Mouse (Mus musculus) macrophage (primary cell): ENCODE measurements at regions not wholly inside any gene's neighbourhood (a gene's known extent, or its start where the extent isn't known, plus 50 kb on each side); places are given as distances from the start of the nearest gene placed in this dataset.

Experiments used
- H3K27ac ChIP-seq: fragments of 350-480 bp; formaldehyde crosslinking; 2 replicates; pipeline ENCODE4 v1.9.0; 2021
- H3K36me3 ChIP-seq: fragments of 350-480 bp; formaldehyde crosslinking; 2 replicates; pipeline ENCODE4 v1.9.0; 2021; ENCODE audit errors: inconsistent target
- H3K4me3 ChIP-seq: fragments of 350-480 bp; formaldehyde crosslinking; 2 replicates; pipeline ENCODE4 v1.9.0; 2021; ENCODE audit errors: inconsistent target
- H3K79me2 ChIP-seq: fragments of 350-480 bp; formaldehyde crosslinking; 2 replicates; pipeline ENCODE4 v1.9.0; 2021; ENCODE audit errors: inconsistent target
- WGBS: methylation state at CpG from one replicate; pipeline ENCODE4 v1.1.7; 2026; ENCODE audit warnings: inconsistent platforms; ENCODE audit not compliant: missing documents; 5-methylcytosine and 5-hydroxymethylcytosine counted together

DNA sequence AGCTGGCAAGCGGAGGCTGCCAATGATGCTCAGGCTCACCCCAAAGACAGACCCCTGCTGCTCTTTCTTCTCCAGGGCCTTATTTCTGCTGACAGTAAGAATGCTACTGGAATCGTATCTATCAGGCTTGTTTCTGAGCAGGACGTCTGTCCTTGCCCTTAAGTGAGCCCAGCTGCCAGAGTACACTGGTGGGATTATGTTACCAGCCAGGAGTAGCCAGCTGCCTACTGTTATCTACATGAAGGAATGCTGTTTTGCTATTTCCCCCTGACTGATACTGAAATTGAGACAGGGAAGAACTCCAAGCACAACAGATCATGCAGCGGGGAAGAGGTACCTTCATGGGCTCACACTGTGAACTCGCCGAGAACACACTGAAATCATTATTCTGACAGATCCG lies 228.2 kb upstream of the Rasgrp1 start:
- Histone ChIP-seq H3K36me3 (no peaks in the 10 kb centered on the region), H3K4me3 (no peak overlapping the region), H3K79me2 (no peaks in the 10 kb centered on the region), H3K27ac (no peak overlapping the region)
- 92% methylated on average over 7 of the region's 7 CpGs for WGBS

DNA sequence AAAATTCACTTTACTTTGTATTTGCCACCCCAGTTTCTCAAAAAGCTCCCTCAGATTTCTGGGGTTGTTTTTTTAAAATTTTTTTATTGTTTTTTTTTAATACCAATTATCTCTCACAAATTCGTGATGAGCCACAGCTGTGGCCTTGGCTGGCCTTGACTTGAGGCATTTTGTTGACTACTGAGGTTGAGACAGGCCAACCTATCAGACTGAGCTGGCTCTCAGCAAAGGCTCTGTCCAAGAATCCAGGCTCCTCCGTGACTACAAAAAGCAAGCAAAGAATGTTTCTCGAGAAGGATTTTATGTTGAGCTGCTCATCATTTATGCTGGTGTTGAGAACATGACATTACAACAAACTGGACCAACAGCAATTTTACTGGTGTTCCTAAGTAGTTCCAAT lies 244.6 kb upstream of the Rasgrp1 start:
- Histone ChIP-seq H3K27ac (no peak overlapping the region), H3K79me2 (no peaks in the 10 kb centered on the region), H3K4me3 (no peak overlapping the region), H3K36me3 (no peaks in the 10 kb centered on the region)
- WGBS: 84% methylated on average over 3 of the region's 3 CpGs

DNA sequence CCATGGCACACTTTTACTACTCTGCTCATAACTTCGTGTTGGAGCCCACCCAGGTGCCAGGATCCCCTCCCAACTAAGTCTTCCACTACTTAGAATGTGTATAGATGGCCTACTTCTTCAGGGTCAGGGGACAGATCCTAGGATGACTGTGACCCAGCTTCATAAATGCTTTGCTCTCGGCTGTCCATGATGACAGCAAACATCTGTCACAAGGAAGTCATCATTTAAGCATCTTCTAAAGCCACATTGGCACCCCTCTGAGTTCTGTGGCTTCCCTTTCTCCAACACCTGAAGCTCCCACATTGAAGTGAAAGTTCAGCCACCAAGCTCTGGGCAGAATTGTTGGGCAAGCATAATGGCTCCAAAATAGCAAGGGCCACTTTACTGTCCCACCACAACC lies 252.2 kb upstream of the Rasgrp1 start:
- Histone ChIP-seq H3K4me3 (no peak overlapping the region), H3K79me2 (no peaks in the 10 kb centered on the region), H3K36me3 (no peaks in the 10 kb centered on the region), H3K27ac (no peak overlapping the region)
- WGBS: 70% methylated on average over 2 of the region's 2 CpGs

DNA sequence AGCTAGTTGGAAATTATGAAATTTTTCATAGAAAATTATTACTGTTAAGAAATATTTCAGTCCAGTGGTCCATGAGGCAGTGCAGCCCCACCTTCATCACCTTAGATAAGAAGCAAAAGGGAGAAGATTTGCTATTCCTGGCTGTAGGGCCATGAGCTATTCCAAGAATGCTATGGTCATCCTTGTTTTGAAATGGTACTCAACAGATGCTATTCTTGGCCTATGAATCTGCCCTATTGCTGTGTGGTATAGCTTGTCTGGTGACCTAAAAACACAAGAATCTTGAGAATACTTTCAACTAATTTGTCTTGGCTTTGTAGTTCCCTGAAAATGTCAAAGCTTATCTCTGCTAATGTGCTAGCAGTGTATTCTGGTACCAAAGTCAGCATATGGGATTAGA lies 254.8 kb upstream of the Rasgrp1 start:
- Histone ChIP-seq H3K36me3 (no peaks in the 10 kb centered on the region), H3K27ac (no peak overlapping the region), H3K4me3 (no peak overlapping the region), H3K79me2 (no peaks in the 10 kb centered on the region)

DNA sequence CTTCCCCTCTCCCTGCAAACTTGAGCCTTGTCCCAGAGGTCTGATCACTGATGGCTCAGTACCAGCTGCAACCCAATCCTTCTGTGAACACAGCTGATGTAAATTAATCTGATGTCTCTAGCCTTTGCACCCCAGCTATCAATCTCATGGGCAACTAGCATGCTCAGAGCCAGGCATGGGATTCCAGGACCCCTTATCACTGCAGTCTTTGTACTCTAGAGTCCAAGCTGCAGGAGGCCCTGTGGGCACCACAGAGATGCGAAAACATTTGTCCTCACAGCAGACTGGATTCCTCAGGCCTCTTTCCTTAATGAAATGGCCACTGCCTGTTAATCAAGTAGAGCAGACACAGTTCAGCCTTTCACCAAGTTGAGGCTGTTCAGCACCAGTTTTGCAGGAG lies 272.0 kb upstream of the Rasgrp1 start:
- H3K4me3 ChIP-seq: no peak overlapping the region
- H3K36me3 ChIP-seq: no peaks in the 10 kb centered on the region
- H3K27ac ChIP-seq: no peak overlapping the region
- WGBS: 80% methylated on average over 1 of the region's 1 CpGs
- H3K79me2 ChIP-seq: no peaks in the 10 kb centered on the region

DNA sequence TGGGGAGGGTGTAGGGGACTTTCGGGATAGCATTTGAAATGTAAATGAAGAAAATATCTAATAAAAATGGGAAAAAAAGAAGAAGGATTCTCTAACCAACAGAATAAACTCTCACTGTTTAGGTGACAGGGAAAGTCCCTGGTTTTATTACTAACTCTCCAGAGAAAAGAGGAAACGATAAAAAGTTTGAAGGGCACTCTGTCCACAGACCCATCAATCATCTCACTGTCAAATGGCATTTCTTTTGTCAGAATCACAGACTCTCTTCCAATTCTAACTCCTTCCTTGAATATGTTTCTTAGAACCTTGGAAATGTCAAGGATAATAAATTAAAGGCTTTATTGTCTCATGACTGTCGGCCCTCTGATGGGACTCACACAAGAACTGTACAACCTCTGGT lies 275.3 kb upstream of the Rasgrp1 start:
- WGBS: 60% methylated on average over 3 of the region's 3 CpGs
- H3K4me3 ChIP-seq: no peak overlapping the region
- H3K79me2 ChIP-seq: no peaks in the 10 kb centered on the region
- H3K27ac ChIP-seq: no peak overlapping the region
- H3K36me3 ChIP-seq: no peaks in the 10 kb centered on the region

DNA sequence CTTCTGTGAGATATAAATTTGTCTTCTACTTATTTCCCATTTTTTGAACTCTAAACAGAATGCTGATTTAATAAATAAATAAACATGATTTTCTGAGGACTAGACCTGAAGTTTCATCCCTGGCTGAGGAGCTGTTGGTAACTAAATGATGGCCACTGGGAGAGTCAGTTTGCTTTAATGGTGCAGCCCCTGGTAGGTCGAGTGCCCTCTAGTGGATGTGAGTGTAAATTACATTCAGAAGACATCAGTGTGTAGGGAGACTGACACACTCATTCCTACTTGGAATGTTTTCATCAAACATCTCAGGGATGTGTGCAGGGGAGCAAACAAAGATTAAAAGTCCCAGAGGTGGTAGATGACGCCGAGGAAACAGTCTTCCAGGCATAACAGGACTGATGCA lies 281.2 kb upstream of the Rasgrp1 start:
- Histone ChIP-seq H3K79me2 (no peaks in the 10 kb centered on the region), H3K36me3 (no peaks in the 10 kb centered on the region), H3K4me3 (no peak overlapping the region), H3K27ac (no peak overlapping the region)
- 49% methylated on average over 3 of the region's 3 CpGs for WGBS

DNA sequence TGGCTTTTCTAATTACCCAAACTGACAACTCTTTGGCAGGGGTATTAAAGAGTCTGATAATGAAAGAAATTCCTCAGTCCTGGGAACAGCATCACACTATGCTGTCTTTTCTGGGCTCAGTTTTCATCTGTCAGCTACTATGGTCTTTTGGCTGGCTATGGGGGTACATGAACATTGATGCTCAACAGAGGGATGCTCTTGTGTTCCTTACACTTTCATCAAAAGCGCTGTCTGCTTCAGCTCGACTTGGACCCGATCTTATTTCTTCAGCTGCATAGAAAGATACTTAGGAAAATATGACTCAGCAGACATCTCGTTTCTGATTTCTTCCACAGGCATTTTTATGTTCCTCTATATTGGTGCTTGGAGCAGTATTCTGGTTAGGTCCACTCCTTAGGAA lies 292.1 kb upstream of the Rasgrp1 start:
- no peaks in the 10 kb centered on the region for H3K79me2 ChIP-seq
- no peak overlapping the region for H3K27ac ChIP-seq
- H3K4me3 ChIP-seq: no peak overlapping the region
- H3K36me3 ChIP-seq: no peaks in the 10 kb centered on the region
- 72% methylated on average over 4 of the region's 4 CpGs for WGBS

DNA sequence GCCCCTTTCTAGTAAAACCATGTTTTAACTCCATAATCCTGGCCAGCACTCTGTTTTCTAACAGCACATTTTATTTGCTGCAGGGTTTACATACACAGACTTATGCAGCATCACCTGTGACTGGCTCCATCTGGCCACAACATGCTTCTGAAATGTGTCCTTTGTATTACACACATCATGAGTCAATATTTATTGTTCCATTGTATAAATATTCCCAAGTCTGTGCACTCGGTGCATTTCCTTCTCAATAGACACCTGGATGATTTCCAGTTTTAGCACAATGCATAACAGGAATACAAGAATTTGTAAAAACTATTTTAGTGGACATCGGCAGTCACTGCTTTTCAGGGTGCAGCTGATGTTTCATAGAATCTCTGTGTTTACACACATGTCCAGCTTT lies 294.6 kb upstream of the Rasgrp1 start:
- 82% methylated on average over 2 of the region's 2 CpGs for WGBS
- H3K36me3 ChIP-seq: no peaks in the 10 kb centered on the region
- no peak overlapping the region for H3K4me3 ChIP-seq
- H3K27ac ChIP-seq: no peak overlapping the region
- H3K79me2 ChIP-seq: no peaks in the 10 kb centered on the region

DNA sequence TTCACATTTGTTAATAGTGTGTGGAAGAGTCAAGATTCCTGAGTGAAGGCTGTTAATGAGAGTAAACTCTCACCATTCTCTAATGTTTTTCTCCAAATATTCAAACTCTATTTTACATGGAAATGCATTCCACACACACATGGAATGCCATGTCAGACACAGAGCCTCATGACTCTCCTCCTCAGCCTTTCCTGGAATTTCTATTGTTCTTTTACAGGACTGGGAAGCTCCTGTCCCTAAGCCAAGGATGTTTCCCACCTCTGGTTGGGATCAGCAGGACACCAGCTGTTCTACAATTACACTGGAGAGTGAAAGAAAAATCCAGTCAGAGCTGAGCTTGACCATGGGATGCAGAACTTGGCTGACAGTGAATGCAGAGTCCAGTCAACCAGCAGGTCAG lies 309.3 kb upstream of the Rasgrp1 start:
- no peak overlapping the region for H3K27ac ChIP-seq
- no peak overlapping the region for H3K4me3 ChIP-seq
- no peaks in the 10 kb centered on the region for H3K36me3 ChIP-seq
- H3K79me2 ChIP-seq: no peaks in the 10 kb centered on the region

DNA sequence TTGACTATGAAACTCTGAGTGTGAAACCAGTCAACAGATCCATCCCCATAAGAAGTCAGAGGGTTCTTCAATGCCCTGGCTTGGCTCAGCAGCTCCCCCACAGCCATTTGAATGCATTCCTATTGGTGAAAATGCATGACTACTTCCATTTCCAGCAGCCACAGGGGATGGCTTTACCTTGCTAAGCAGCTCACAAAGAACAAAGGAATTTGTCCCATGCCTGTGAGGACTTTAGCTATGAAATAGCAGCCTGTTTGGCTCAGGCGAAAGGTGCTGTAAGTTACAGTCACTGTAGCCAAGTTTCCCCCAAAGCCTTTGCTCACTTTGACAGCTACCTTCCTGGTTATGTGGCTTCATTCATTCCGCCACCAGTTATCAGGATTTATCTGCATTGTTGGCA lies 309.8 kb upstream of the Rasgrp1 start:
- H3K36me3 ChIP-seq: no peaks in the 10 kb centered on the region
- no peaks in the 10 kb centered on the region for H3K79me2 ChIP-seq
- H3K27ac ChIP-seq: no peak overlapping the region
- WGBS: 82% methylated on average over 2 of the region's 2 CpGs
- no peak overlapping the region for H3K4me3 ChIP-seq

DNA sequence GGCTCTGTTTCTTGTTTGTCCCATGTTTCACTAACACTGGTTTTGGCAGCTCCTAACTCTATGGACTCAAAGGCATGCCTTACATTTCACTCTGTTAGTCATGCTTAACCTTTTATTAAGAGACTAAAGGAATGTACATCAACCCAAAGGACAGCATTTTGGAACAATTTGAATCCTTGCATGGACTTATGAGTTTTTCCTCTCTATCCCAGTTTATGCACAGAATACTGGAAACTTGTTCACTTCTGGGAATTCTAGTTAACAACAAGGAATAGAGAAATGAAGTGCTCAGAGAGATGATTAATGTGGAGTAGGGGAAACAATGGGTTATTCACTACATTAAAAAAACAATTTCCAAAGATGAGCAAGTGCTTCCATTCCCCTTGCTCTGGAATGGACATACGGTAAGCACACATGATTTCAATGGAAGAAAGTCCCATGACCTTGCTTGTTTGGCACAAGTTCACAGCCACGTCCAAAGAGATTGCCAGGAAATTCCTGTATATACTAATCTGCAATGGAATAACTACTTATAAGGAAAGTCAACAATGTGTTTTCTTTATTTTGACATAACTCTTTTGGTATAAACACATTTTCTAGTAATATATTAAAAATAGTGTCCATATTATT lies 313.9 kb upstream of the Rasgrp1 start:
- no peaks in the 10 kb centered on the region for H3K79me2 ChIP-seq
- 90% methylated on average over 2 of the region's 2 CpGs for WGBS
- H3K27ac ChIP-seq: no peak overlapping the region
- no peaks in the 10 kb centered on the region for H3K36me3 ChIP-seq
- H3K4me3 ChIP-seq: no peak overlapping the region

DNA sequence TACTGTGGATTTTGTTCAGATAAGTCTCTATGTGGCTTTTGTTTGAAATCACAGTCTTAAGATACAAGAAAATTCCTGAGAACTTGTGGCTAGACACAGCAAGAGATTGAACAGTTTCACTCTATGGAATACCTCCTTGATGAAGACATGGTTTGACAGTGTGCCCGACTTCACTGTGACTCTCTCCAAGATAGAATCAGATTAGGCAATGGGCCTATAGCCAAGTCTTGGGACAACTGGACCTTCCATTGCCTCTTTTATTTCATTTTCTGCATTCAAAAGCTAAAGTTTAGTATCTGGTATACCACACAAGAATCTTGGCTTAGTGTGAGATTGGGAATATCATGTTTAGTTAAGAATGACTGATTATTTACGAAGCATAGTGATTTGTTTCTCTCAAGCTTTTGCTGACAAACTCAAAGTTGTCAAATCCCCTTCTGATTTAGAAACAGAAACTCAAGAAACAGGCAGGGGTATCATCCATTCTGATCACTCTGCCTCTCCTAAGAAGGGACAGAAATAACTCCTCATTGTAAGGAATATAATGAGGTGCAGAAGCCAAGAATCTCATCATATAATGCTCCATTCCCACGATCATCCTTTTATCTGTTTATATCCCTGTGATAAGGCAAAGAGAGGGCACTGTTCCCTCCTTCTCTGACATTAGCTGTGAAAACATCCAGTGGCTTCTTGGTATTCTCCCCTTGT lies 317.6 kb upstream of the Rasgrp1 start:
- H3K27ac ChIP-seq: no peak overlapping the region
- 91% methylated on average over 3 of the region's 3 CpGs for WGBS
- H3K36me3 ChIP-seq: no peaks in the 10 kb centered on the region
- no peaks in the 10 kb centered on the region for H3K79me2 ChIP-seq
- no peak overlapping the region for H3K4me3 ChIP-seq

DNA sequence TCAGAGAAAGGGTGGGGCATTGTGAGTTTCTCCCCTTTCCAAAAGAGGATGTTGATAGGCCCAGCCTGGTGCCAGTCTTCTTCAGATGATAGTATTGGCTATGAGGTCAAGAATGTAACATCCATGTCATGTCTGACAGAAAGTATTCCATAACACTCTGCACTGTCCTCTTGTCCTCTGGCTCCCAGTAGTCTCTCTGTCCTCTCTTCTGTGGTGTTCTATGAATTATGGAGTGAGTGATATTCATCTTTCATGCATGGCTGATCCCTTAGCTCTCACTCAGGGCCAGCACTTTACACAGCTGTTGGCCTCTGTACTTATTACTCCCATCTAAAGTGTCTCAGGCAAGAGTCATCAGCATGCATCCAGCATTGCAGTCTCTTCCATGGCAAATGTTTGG lies 319.9 kb upstream of the Rasgrp1 start:
- no peak overlapping the region for H3K27ac ChIP-seq
- no peaks in the 10 kb centered on the region for H3K79me2 ChIP-seq
- H3K36me3 ChIP-seq: no peaks in the 10 kb centered on the region
- no peak overlapping the region for H3K4me3 ChIP-seq

DNA sequence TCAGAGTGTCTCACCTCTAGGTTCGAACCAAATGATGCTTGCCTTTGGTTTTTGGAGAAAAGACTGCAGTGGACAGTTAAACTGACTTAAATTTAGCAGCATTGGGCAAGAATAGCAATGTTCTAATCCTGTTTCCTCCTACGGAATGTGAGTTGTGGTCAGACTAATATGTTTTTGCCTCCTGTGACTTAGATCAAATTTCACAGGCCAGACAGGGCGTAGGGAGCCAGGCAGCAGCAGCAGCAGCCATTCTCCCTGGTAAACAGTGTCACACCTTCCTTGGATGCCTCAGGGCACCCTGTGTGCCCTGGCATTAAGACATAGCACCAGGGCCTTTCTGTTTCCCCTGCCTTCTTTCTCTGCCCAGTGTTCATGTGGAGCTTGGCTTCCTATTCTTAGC lies 323.7 kb upstream of the Rasgrp1 start:
- no peaks in the 10 kb centered on the region for H3K79me2 ChIP-seq
- H3K27ac ChIP-seq: no peak overlapping the region
- WGBS: 53% methylated on average over 3 of the region's 3 CpGs
- no peak overlapping the region for H3K4me3 ChIP-seq
- H3K36me3 ChIP-seq: no peaks in the 10 kb centered on the region

DNA sequence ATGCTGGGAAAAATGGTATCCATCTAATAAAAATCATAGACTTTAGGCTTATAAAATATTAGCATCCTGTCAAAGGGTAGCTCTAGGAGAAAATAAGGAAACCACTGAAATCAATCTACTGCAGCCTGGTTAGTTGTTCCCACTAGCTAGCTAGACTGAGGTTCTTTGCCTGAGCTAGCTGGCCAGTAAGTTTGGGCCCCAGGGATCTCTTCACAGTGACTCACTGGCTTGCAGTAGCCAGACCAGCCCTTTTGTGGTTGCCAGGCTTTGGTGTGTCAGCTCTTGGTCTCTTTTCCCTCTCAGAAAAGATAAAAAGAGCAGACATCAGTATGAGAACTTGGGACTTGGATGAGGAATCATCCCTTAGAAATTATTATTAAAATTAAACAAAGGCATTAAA lies 325.3 kb upstream of the Rasgrp1 start:
- Histone ChIP-seq H3K4me3 (no peak overlapping the region), H3K79me2 (no peaks in the 10 kb centered on the region), H3K36me3 (no peaks in the 10 kb centered on the region), H3K27ac (no peak overlapping the region)
